Mouse (Mus musculus) frontal cortex, postnatal 14 days (tissue): ENCODE measurements at regions not wholly inside any gene's neighbourhood (a gene's known extent, or its start where the extent isn't known, plus 50 kb on each side); places are given as distances from the start of the nearest gene placed in this dataset.

Experiments used
- DNase-seq, 2 experiments: peaks; one replicate each; pipeline ENCODE4 v3.0.0; 2022; ENCODE audit warnings: low spot score in 2 of 2

DNA sequence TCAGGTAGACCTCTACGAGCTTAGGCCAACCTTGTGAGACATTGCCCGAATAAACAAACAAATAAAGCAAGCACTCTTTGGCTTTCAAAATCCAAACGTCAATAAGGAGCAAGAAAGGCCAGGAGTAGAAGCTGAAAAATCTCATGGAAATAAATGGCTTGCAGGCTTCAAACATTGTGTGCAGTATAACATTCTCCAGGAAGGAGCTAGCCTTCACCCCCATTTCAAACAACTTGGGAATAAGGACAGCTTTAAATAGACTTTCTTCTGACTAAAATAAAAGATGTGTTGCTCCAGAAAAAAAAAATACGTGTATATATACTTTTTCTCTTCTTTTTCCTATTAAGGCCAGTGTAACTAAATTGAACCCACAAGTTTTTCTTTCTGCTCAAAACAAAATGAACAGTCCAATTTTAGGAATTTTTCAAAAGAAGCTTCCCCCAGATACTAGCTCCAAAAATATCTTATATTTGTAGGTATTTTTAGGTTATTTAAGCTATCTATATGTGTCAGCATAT lies 196.2 kb upstream of the Arpp21 start:
- no peak for DNase-seq

DNA sequence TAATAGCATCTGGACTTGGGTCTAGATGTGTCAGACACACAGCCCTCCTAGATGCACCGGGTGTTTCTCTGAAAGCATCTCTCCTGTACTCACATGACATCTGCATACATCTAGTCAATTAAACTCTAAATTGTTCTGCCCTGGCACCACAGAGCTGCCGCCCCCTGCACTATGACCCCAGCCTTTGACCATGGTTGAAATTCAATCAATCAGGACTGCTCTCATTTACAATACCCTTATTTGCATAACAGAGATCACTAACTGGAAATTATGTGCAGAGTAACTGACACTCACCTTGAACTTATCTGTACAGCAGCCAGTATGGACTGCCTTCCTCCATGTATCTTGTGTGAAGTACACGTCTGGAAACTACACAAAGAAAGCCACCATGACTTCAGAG lies 193.5 kb upstream of the Arpp21 start:
- DNase-seq: no peak

DNA sequence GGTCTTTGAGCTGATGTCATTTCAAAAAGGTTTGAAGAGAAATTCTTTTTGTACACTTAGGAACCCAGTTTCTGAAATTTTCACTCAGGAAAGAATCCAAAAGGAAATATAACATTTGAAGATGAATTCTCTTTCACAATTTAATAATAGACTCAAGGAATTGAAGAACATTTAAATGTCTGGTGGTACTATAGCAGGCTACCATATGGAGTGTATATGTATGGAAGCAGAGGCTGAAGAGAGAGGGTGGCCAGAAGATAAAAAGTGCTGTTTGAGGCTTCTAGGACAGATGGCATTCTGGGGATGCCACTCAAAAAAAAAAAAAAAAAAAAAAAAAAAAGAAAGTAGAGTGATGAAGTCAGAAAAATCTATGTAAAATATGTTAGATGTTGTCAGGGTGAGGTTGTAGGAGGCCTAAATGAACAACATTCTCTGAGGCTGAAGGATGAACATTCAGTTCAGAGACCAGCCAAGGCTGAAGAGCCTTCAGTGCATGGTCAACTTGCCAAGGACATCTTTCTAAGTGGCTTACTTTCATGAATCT lies 170.1 kb upstream of the Arpp21 start:
- DNase-seq: no peak

DNA sequence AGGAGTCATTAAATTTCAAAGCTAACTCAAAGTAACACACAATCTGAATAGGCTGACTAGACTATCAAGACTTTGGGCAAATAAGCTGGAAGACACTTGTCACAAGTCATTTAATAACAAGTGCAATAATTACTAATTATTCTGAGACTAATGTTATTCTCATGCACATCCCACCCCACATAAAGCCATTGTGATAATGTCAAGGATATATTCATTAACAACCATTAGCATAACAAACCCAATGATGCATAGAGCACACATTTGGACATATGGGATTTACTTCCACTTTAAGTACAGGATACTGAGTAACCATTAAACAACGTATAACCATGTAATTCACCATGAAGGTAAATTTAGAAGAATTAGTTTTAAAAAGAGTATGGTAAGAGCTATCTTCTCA lies 135.0 kb upstream of the Arpp21 start:
- DNase-seq: no peak

DNA sequence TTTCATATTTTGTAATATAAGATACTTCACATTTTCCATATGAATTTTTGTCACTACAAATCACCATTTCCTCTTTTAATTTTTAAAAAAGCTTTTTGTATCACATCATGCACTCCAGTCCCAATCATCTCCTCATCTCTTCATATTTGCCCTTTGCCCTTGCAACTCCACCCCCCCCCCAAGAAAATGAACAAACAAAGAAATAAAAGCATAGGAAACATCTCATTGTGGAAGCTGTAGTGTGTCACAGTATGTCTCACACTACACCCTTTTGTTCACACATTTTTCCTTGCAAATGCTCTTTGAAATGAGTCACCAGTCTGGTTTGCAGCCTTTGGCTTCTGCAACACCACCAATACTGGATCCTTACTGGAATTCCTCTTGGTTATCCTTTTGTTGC lies 131.6 kb upstream of the Arpp21 start:
- no peak for DNase-seq

DNA sequence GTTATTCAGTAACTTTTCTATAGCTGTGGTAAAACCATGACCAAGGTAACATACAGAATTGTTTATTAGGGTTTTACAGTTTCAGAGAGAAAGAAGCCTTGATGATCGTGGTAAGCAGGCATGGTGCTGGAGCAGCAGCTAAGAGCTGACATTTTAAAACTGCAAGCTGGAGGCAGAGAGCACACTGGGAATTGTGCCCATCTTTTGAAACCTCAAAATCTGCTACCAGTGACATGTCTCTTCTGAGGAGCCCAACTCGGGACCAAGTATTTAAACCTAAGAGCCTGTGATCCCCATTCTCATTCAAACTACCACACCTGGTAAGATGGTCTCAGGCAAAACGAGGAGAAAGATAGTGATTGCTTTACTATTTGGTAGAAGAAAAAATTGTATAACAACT lies 125.6 kb upstream of the Arpp21 start:
- no peak for DNase-seq

DNA sequence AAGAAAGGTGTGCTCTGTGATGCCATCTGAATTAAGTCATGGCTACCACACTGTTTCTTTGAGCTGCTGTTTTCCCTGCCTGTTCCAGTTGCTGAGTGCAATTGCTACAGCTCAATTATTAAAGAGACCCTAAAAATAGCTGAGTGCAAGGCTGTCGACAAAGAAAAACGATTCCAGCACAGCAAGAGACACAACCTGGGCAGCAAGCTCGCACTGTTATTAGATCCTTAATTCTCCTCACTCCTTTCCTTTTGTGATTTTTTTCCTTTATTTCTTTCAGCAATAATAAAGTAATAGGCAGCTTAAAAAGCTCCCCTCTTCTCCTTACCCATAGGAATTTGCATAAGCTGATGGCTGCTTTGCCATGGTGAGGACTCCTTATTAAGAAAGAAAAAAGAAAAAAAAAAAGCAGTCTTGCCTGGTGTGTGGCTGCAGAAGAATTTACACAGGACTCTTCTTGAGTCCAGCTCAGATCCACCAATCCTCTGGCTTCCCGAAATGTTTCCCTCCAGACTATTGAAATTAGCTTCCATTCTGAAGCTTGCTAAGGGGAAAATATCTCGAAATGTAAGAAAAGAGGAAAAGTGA lies 123.1 kb upstream of the Arpp21 start:
- no peak for DNase-seq

DNA sequence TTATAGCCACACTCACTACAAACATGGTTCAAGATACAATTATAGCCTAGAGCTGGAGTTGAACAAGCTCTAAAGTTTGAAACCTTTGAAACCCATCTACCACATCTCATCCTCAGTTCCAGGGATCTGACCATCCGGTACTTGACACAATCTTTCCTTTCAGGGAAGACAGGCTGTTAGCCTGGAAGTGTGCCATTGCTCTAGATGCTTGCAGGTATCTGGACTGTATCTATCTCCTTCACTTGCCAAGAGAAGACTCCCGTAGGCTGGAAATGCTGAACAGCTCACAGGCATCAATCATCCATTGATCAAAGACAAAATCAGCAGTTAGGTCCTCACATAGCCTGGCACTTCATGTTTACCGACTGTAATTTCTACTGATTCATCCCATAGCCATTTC lies 117.5 kb upstream of the Arpp21 start:
- no peak for DNase-seq

DNA sequence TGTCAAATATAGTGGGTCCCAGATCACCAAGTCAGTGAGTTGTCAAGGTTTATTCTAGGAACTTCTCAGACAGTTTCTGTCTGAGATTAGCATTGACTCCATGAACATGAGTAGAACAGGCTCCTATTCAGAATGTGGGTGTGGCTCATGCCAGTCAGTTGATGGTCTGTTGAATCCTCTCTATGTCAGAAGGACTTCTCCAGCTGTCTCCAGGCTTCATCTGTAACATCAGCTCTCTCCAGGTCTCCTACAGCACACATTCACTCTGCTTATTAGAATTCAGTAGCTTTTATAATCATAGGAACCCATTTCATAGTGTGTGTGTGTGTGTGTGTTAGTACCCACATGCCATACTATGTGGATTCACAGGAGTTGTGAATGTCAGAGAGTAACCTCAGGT lies 113.2 kb upstream of the Arpp21 start:
- DNase-seq: no peak

DNA sequence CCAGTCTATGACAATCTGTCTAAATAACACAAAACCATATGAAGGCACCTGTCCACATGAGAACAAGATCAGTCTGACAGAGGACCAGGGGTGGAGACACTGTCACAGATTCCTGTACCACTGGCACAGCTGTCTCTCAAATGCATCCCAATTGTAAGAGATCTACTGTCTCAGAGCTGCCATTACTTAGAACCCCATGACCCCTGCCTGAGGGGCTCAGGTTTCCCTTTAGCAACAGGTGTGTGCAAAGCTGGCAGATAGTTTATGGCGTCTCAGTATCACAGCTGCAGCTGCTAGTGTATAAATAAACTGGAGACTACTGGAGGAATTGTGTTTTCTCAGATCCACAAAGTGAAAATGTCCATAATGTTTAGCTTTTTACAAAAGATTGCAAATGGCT lies 109.1 kb upstream of the Arpp21 start:
- no peak for DNase-seq

DNA sequence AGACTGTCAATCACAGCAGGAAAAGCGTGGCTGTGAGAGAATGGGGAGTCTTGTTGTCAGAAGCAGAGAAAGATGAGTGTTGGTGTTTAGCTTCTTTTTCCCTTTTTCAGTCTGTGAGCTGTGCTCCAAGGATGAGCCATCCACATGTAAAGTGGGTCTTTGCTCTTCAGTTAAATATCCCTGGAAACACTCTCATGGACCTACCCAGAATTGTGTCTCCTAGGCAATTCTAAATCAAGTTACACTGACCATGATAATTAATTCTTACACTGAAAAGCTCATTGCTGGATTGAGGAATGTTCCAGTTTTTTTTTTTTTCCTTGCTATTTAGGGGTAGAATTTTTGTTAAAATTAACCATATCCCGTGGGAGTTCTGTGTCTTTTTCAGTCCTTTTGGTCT lies 104.6 kb upstream of the Arpp21 start:
- DNase-seq: no peak

DNA sequence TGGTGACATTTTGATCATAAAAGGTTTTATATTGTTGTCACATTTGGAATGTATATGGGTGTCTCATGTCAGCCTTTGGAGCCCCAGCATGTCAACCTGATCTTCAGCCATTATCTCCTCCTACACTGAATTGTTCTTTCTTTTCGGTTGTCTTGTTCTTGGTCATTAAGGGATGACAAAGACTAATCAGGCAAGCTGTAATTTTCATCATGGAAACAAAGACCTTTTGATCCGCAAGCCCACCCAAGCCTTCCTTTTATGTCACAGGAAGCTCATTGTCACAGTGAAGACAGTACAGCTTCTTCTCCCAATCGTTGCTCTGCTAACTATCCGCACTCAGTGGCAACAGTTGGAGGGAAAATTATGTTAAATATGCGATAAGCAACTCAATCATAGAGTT lies 84.3 kb upstream of the Arpp21 start:
- no peak for DNase-seq

DNA sequence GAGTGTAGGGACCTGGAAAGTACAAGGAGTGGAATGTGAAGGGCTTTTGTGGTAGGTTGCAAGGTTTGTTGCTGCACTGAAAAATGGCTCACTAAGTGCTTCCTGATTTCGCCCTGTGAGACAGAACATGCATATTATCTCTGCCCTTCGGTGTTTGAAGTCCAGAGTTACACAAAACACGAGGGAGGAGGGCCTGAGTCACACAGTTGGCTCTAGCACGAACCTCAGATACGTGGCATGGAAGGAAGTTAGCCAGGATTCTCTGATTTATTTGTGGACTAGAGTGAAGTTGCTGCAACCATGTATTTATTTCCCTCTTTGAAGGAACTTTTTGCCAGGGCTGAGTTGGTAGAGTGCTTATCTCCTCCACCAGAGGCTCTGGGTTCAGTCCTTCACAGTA lies 73.2 kb upstream of the Arpp21 start:
- DNase-seq: no peak

DNA sequence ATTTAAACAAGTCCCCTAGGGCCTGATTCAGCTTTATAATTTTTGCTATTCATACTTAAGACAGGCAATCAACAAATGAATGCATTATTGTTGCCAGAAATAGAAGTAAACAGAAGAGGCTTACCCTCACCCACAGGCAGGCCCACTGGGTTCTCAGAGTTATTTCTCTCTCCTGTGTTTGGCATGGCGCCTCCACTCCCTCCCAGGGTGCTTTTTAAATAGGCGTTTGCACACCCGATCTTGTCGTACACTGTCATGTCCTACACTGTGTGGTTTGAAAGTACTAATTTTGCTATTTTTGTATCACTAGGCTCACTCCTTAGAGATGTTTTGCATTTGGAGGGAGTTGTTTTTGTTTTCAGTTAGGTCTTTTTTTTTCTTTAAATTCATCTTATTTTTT lies 72.1 kb upstream of the Arpp21 start:
- DNase-seq: peak; percentile 15 to 18

DNA sequence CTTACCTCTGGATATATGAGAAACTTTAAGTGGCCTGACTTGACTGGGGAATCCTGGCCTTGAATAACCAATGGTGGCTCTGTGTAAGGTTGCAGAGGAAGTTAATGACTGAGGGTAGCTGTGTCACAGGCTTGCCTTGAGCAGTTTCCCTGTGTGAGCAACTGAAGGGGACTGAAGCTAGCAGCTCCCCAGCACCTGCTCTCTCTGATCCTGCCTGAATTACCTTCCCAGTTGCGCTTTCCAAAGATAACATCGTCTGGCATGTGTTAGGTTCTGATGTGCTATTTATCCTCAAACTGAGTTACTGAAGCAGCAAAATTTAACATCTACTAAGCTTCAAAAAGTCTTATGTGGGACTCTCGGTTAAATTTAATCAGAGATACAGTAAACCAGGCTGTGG lies 56.1 kb upstream of the Arpp21 start:
- no peak for DNase-seq
